Mouse (Mus musculus) neutrophil, adult 83 days (primary cell): Measurements from ENCODE around the gene Klhl21. TPM values are rescaled to one million over a fixed set of nuclear protein-coding genes. Genes with fewer than 3 reads are reported as not detected.

Source experiments
- total RNA-seq, 2 experiments: library from RNA; stranded (reverse); gene quantifications; one replicate each; pipeline ENCODE4 v1.2.4; 2023

Gene Klhl21
- total RNA-seq, result 1 to 10 TPM; 4.8 to 6.7 TPM

DNA sequence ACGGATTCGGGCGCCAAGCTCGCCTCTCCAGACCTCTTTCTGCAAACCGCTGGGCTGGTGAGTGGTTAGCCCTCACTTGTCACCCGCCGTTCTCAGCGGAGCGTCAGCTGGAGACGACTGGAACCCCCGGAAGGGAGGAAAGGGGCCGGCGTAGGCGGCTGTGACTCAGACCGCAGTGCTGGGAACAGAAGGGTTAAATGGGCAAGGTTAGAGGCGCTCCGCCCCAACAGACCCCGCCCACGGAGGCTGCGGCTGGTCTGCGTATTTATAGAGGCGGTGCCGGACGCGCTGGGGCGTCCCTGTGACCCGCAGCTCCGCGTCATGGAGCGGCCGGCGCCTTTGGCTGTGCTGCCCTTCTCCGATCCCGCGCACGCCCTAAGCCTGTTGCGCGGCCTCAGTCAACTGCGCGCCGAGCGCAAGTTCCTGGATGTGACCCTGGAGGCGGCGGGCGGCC is at the start of gene Klhl21:
Gene Klhl21 (plus strand): TSS at position 182 of the 454 bp plus-strand sequence.

GRCm38 (mm10) chr4:151988342-151989109 is 20.1 kb upstream of the Klhl21 start, which contains the start of gene Thap3:
Gene Thap3 (minus strand): TSS chr4:151988997.

GRCm38 (mm10) chr4:151996173-151996950 is 12.2 kb upstream of the Klhl21 start, which contains the start of gene Phf13:
Gene Phf13 (minus strand): TSS chr4:151996258.

GRCm38 (mm10) chr4:152027524-152027923 is 18.9 kb downstream of the Klhl21 start, which contains the start of gene Zbtb48:
Gene Zbtb48 (minus strand): TSS chr4:152027671.

DNA sequence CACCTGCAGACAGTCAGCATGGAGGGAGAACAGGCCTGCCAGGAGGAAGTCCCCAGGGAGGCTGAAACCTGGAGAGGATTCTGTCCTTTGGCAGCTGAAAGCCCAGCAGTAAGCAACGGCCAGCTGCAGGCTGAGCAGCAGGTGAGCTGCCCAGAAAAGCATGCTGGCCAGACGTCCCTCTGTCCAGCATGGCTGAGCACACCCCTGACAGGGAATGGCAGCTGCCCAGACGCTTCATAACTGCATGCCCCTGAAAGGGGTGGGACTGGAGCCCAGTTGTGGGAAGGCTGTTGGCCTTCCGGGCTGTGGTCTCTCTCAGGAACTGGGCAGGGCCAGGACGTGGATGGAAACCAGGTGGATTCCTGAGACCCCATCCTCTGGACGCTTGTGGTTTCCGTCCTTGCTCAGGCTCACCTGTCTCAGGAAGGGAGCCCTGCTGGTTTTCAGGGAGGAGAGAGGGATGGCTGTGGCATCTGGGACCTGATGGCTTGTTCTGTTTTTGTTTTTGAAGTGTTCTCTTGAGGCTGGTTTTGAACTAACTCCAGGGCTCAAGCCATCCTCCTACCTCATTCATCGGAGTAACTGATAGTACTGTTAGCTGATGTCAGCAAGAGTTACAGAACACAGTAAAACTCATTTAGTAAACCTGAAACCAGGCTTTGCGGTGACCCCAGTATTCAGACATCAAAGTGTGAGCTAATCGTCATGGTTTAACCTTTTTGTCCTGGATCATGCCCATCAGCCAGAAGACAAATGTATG is 29.8 kb downstream of the Klhl21 start, which contains the start of gene Tas1r1:
Gene Tas1r1 (minus strand): TSS at position 344 of the 760 bp plus-strand sequence.

GRCm38 (mm10) chr4:152038985-152039830 is 30.6 kb downstream of the Klhl21 start, which contains the start of gene Nol9:
Gene Nol9 (plus strand): TSS chr4:152039321.

Other genes starting within 250 kb of the Klhl21 start
- gene Camta1, start 146.9 kb upstream of the Klhl21 start, total RNA-seq, result 10 to 100 TPM; 18.8 to 27.6 TPM
- 10 to 100 TPM; 34.5 to 39.1 TPM for gene Dnajc11, start 75.1 kb upstream of the Klhl21 start, total RNA-seq
- 10 to 100 TPM; 19.0 to 21.7 TPM for gene Thap3, start 19.8 kb upstream of the Klhl21 start, total RNA-seq
- 1 to 10 TPM; 3.7 to 3.8 TPM for gene Phf13, start 12.5 kb upstream of the Klhl21 start, total RNA-seq
- 10 to 100 TPM in 1 of 2 experiments, 1 to 10 TPM in 1; 7.7 to 13.9 TPM for gene Zbtb48, start 18.9 kb downstream of the Klhl21 start, total RNA-seq
- under 1 TPM; 0.15 to 0.60 TPM for gene Tas1r1, start 29.8 kb downstream of the Klhl21 start, total RNA-seq
- gene Nol9, start 30.5 kb downstream of the Klhl21 start, total RNA-seq, result 10 to 100 TPM; 11.8 to 11.9 TPM
- gene Plekhg5, start 63.7 kb downstream of the Klhl21 start, total RNA-seq, result 1 to 10 TPM; 2.5 to 5.0 TPM
- gene Tnfrsf25, start 107.1 kb downstream of the Klhl21 start, total RNA-seq, result under 1 TPM; 0.22 to 0.38 TPM
- under 1 TPM; 0.24 to 0.50 TPM for gene Espn, start 143.6 kb downstream of the Klhl21 start, total RNA-seq
- gene Hes2, start 150.1 kb downstream of the Klhl21 start, total RNA-seq, result not detected
- gene Acot7, start 169.3 kb downstream of the Klhl21 start, total RNA-seq, result 10 to 100 TPM; 28.0 to 30.0 TPM